Mouse (Mus musculus): ENCODE measurements around the gene Nckap5. TPM values are rescaled to one million over a fixed set of nuclear protein-coding genes. Genes with fewer than 3 reads are reported as not detected.

The Nckap5 gene
- polyA plus RNA-seq, 1 experiment from 2014 or later, result 2.7 TPM

DNA sequence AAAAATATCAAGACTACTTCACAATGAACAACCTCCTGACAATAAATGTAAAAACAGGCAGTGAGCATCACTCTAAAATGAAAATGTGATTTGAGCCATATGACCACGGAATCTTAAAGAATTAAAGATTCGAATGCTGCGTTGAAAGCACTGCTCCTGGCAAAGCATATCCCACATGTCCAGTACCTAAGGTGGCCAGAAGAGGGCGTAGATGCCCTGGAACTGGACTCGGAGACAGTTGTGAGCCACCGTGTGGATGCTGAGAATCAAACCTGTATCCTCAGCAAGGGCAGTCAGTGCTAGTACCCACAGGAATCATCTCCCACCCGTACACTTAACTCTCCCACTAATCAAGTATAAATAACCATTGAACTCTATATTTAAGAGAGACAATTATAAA lies 333.9 kb downstream of the Nckap5 start:
- H3K4me1 ChIP-seq (ENCODE audit: control insufficient read depth, insufficient read depth, low read length), result no peaks in the 10 kb centered on the region
- no peak overlapping the region for H3K27ac ChIP-seq (replicated peaks; ENCODE audit: low read depth, low read length)
- no peak overlapping the region for H3K4me3 ChIP-seq (ENCODE audit: low read depth, low read length)
- DNase-seq (ENCODE audit: low spot score) (no peak), ATAC-seq (ENCODE audit: insufficient number of reproducible peaks, low FRiP score, low TSS enrichment, low read depth) (no peak)
- H3K36me3 ChIP-seq (ENCODE audit: control insufficient read depth, insufficient read depth, low read length), result no peaks in the 10 kb centered on the region
- H3K4me2 ChIP-seq (ENCODE audit: low read depth, severe bottlenecking), result no peak overlapping the region
- 74% methylated on average over 7 of the region's 7 CpGs for WGBS
- H3K9ac ChIP-seq (ENCODE audit: low read length), result no peak overlapping the region
- no peaks in the 10 kb centered on the region for H3K27me3 ChIP-seq (ENCODE audit: control insufficient read depth, insufficient read depth, low read length)
- no peaks in the 10 kb centered on the region for H3K9me3 ChIP-seq (ENCODE audit: control insufficient read depth, low read length)

DNA sequence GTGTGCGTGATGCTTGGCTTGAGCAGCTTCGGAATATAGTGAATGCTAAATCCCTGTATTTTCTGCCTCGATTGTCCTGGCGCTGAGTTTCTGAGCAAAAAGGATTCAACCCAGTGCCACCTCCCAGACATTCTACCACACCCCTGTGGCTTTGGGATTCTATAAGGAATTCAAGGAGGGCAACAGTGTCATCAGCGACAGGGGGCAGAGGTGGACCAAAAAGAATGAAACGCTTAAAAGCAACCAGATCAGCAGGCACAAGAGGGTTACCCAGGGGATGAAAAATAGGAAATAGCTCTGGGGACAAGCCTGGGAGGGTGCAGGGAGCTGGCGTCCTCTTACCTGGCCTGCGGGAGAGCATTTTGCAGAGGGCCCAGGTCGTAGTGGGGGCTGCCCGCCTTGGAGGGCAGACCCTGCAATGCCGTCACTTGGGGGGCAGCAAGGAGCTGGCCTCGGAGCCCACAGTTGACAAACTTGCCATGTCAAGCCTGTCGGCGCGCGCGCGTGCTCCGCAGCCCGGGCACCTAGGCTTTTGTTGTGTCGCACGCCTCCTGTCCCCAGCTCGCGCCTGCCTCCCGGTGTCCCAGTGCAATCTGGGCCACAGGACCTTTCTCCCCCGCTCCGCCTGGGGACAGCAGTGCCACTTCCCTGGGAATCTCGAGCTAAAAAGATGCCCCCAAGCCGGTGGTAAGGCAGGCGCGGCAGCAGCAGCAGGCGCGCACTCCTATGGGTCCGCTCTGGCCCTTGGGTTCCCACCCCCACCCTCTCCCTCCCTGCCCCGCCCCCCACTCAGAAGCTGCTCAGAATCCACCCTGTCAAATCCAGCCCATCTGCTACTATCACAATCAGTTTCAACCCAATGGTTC lies 338.2 kb downstream of the Nckap5 start:
- DNase-seq (ENCODE audit: low spot score) (peak; percentile 72), ATAC-seq (ENCODE audit: insufficient number of reproducible peaks, low FRiP score, low TSS enrichment, low read depth) (peak; percentile 61)
- Histone ChIP-seq H3K4me2 (ENCODE audit: low read depth, severe bottlenecking) (peak overlapping the region; percentile 89), H3K27me3 (ENCODE audit: control insufficient read depth, insufficient read depth, low read length) (no peaks in the 10 kb centered on the region), H3K4me3 (ENCODE audit: low read depth, low read length) (peak overlapping the region; percentile 49), H3K27ac (replicated peaks; ENCODE audit: low read depth, low read length) (no peak overlapping the region), H3K4me1 (ENCODE audit: control insufficient read depth, insufficient read depth, low read length) (no peaks in the 10 kb centered on the region), H3K9ac (ENCODE audit: low read length) (peak overlapping the region; percentile 74), H3K36me3 (ENCODE audit: control insufficient read depth, insufficient read depth, low read length) (no peaks in the 10 kb centered on the region), H3K9me3 (ENCODE audit: control insufficient read depth, low read length) (no peaks in the 10 kb centered on the region)
- 10% methylated on average over 27 of the region's 35 CpGs for WGBS

DNA sequence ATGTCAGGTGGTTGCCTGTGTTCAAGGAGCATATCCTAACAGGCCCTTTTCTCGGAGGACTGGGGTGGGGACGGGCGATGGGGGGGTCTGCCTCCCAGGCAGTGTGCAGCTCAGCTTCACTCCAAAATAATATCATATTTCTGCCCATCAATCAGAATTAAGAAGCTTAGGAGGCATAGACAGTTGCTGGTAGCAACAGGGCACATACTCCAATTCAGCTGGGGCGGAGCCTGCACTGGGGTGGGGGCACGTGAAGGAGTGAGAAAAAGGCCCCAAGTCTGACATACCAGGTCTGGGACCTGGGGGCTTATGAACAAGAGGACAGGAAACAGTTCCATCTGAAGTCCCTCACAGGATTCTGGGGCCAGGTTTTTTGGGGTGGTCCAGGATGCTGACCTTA lies 339.2 kb downstream of the Nckap5 start:
- Histone ChIP-seq H3K4me3 (ENCODE audit: low read depth, low read length) (no peak overlapping the region), H3K4me2 (ENCODE audit: low read depth, severe bottlenecking) (no peak overlapping the region), H3K9ac (ENCODE audit: low read length) (no peak overlapping the region), H3K36me3 (ENCODE audit: control insufficient read depth, insufficient read depth, low read length) (no peaks in the 10 kb centered on the region), H3K9me3 (ENCODE audit: control insufficient read depth, low read length) (no peaks in the 10 kb centered on the region), H3K27ac (replicated peaks; ENCODE audit: low read depth, low read length) (no peak overlapping the region), H3K4me1 (ENCODE audit: control insufficient read depth, insufficient read depth, low read length) (no peaks in the 10 kb centered on the region), H3K27me3 (ENCODE audit: control insufficient read depth, insufficient read depth, low read length) (no peaks in the 10 kb centered on the region)
- DNase-seq (ENCODE audit: low spot score) (no peak), ATAC-seq (ENCODE audit: insufficient number of reproducible peaks, low FRiP score, low TSS enrichment, low read depth) (no peak)
- WGBS, result 86% methylated on average over 5 of the region's 5 CpGs

GRCm38 (mm10) chr1:126490256-126490655 lies 340.3 kb downstream of the Nckap5 start:
- H3K9me3 ChIP-seq (ENCODE audit: control insufficient read depth, low read length), result no peaks in the 10 kb centered on the region
- H3K27me3 ChIP-seq (ENCODE audit: control insufficient read depth, insufficient read depth, low read length), result no peaks in the 10 kb centered on the region
- no peaks in the 10 kb centered on the region for H3K4me1 ChIP-seq (ENCODE audit: control insufficient read depth, insufficient read depth, low read length)
- no peak for DNase-seq (ENCODE audit: low spot score)
- ATAC-seq (ENCODE audit: insufficient number of reproducible peaks, low FRiP score, low TSS enrichment, low read depth), result no peak
- H3K9ac ChIP-seq (ENCODE audit: low read length), result no peak overlapping the region
- no peaks in the 10 kb centered on the region for H3K36me3 ChIP-seq (ENCODE audit: control insufficient read depth, insufficient read depth, low read length)
- H3K27ac ChIP-seq (replicated peaks; ENCODE audit: low read depth, low read length), result no peak overlapping the region
- H3K4me3 ChIP-seq (ENCODE audit: low read depth, low read length), result no peak overlapping the region
- no peak overlapping the region for H3K4me2 ChIP-seq (ENCODE audit: low read depth, severe bottlenecking)
- WGBS, result 65% methylated on average over 6 of the region's 6 CpGs

DNA sequence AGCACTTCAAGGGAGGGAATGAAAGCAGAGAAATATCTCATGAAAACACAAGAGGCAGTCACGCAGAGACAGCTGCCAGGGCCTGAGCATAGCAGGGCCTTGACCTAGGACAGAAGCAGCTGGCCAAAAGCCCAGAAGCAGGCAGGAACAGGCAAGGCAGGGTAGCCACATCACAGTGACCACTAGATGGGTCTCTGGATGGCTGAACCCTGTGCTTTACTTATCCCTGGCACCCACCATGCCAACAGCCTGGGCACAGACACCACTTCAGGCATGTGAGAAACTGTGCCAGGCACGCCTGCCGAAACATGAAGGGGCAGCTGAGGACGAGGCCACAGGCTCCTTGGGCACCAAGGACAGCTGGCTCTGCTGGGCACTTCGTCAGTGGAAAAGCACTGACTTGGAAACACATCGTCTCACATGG lies 345.9 kb downstream of the Nckap5 start:
- WGBS, result 93% methylated on average over 6 of the region's 6 CpGs
- Histone ChIP-seq H3K4me2 (ENCODE audit: low read depth, severe bottlenecking) (no peak overlapping the region), H3K9me3 (ENCODE audit: control insufficient read depth, low read length) (no peaks in the 10 kb centered on the region), H3K27me3 (ENCODE audit: control insufficient read depth, insufficient read depth, low read length) (no peaks in the 10 kb centered on the region), H3K27ac (replicated peaks; ENCODE audit: low read depth, low read length) (no peak overlapping the region), H3K9ac (ENCODE audit: low read length) (no peak overlapping the region), H3K36me3 (ENCODE audit: control insufficient read depth, insufficient read depth, low read length) (no peaks in the 10 kb centered on the region), H3K4me3 (ENCODE audit: low read depth, low read length) (no peak overlapping the region), H3K4me1 (ENCODE audit: control insufficient read depth, insufficient read depth, low read length) (no peaks in the 10 kb centered on the region)
- DNase-seq (ENCODE audit: low spot score) (no peak), ATAC-seq (ENCODE audit: insufficient number of reproducible peaks, low FRiP score, low TSS enrichment, low read depth) (no peak; the same call in 1 of the 2 replicates)

- H3K27me3 ChIP-seq (ENCODE audit: control insufficient read depth, insufficient read depth, low read length), result no peaks in the 10 kb centered on the region
- DNase-seq (ENCODE audit: low spot score) (no peak), ATAC-seq (ENCODE audit: insufficient number of reproducible peaks, low FRiP score, low TSS enrichment, low read depth) (no peak)
- H3K4me1 ChIP-seq (ENCODE audit: control insufficient read depth, insufficient read depth, low read length), result no peaks in the 10 kb centered on the region
- WGBS, result 76% methylated on average over 3 of the region's 3 CpGs
- no peaks in the 10 kb centered on the region for H3K9me3 ChIP-seq (ENCODE audit: control insufficient read depth, low read length)
- H3K4me3 ChIP-seq (ENCODE audit: low read depth, low read length), result no peak overlapping the region
- no peak overlapping the region for H3K27ac ChIP-seq (replicated peaks; ENCODE audit: low read depth, low read length)
- H3K9ac ChIP-seq (ENCODE audit: low read length), result no peak overlapping the region
- H3K4me2 ChIP-seq (ENCODE audit: low read depth, severe bottlenecking), result no peak overlapping the region
- H3K36me3 ChIP-seq (ENCODE audit: control insufficient read depth, insufficient read depth, low read length), result no peaks in the 10 kb centered on the region
These were observed 346.9 kb downstream of the Nckap5 start for GRCm38 (mm10) chr1:126483665-126484064.

GRCm38 (mm10) chr1:126481459-126482228 lies 349.0 kb downstream of the Nckap5 start:
- H3K9me3 ChIP-seq (ENCODE audit: control insufficient read depth, low read length), result no peaks in the 10 kb centered on the region
- H3K4me2 ChIP-seq (ENCODE audit: low read depth, severe bottlenecking), result no peak overlapping the region
- ATAC-seq (ENCODE audit: insufficient number of reproducible peaks, low FRiP score, low TSS enrichment, low read depth), result no peak
- no peak overlapping the region for H3K9ac ChIP-seq (ENCODE audit: low read length)
- WGBS, result 65% methylated on average over 7 of the region's 7 CpGs
- DNase-seq (ENCODE audit: low spot score), result no peak
- no peak overlapping the region for H3K4me3 ChIP-seq (ENCODE audit: low read depth, low read length)
- no peaks in the 10 kb centered on the region for H3K36me3 ChIP-seq (ENCODE audit: control insufficient read depth, insufficient read depth, low read length)
- H3K4me1 ChIP-seq (ENCODE audit: control insufficient read depth, insufficient read depth, low read length), result no peaks in the 10 kb centered on the region
- no peaks in the 10 kb centered on the region for H3K27me3 ChIP-seq (ENCODE audit: control insufficient read depth, insufficient read depth, low read length)
- no peak overlapping the region for H3K27ac ChIP-seq (replicated peaks; ENCODE audit: low read depth, low read length)

- Histone ChIP-seq H3K27me3 (ENCODE audit: control insufficient read depth, insufficient read depth, low read length) (no peaks in the 10 kb centered on the region), H3K4me1 (ENCODE audit: control insufficient read depth, insufficient read depth, low read length) (no peaks in the 10 kb centered on the region), H3K4me3 (ENCODE audit: low read depth, low read length) (no peak overlapping the region), H3K36me3 (ENCODE audit: control insufficient read depth, insufficient read depth, low read length) (no peaks in the 10 kb centered on the region), H3K27ac (replicated peaks; ENCODE audit: low read depth, low read length) (no peak overlapping the region), H3K9me3 (ENCODE audit: control insufficient read depth, low read length) (no peaks in the 10 kb centered on the region), H3K4me2 (ENCODE audit: low read depth, severe bottlenecking) (no peak overlapping the region), H3K9ac (ENCODE audit: low read length) (no peak overlapping the region)
- no peak for DNase-seq (ENCODE audit: low spot score)
- no peak for ATAC-seq (ENCODE audit: insufficient number of reproducible peaks, low FRiP score, low TSS enrichment, low read depth)
- 90% methylated on average over 5 of the region's 5 CpGs for WGBS
These were observed 357.6 kb downstream of the Nckap5 start for GRCm38 (mm10) chr1:126473044-126473443.

All from limb, embryonic 11.5 days (tissue).